Mouse (Mus musculus): ENCODE measurements around the gene Rinl. TPM values are rescaled to one million over a fixed set of nuclear protein-coding genes. Genes with fewer than 3 reads are reported as not detected.
A peak's percentile ranks its signal among the peaks of the same experiment; 100 is the strongest.

Gene Rinl
- total RNA-seq, 2 experiments from 2014 or later, result 2.7 to 3.1 TPM

GRCm38 (mm10) chr7:28812436-28812835 is 23.7 kb downstream of the Rinl start:
- intact Hi-C loops (cut with DNase I), result no loop called here
- peak overlapping the region; percentile 5; the same call in 1 of the 2 replicates for H3K27ac ChIP-seq
- TF ChIP-seq CTCF (IDR thresholded peaks at IDR 0.05), result no peak

GRCm38 (mm10) chr7:28812949-28813348 is 24.2 kb downstream of the Rinl start:
- no peak for DNase-seq (ENCODE audit: extremely low spot score in 1 of 2, low spot score in 2 of 2)
- H3K4me3 ChIP-seq, result peak overlapping the region; percentile 27; the same call in 1 of the 2 replicates
- intact Hi-C loops (cut with DNase I), result loop anchor here (1.0 kb wide), 1 partner anchor 8 kb away; no protein-coding TSS in a partner anchor
- TF ChIP-seq CTCF (IDR thresholded peaks at IDR 0.05), result peak; percentile 36
- no peak overlapping the region for H3K27ac ChIP-seq

More at GRCm38 (mm10) chr7:28812436-28812835, 23.7 kb downstream of the Rinl start:
- H3K4me3 ChIP-seq, result peak overlapping the region; percentile 91
- DNase-seq (ENCODE audit: extremely low spot score in 1 of 2, low spot score in 2 of 2), result no peak

- TF ChIP-seq CTCF (IDR thresholded peaks at IDR 0.05), result no peak
- no peak for DNase-seq (ENCODE audit: extremely low spot score in 1 of 2, low spot score in 2 of 2)
- intact Hi-C loops (cut with DNase I), result no loop called here
- no peak overlapping the region for H3K4me3 ChIP-seq
- H3K27ac ChIP-seq, result no peak overlapping the region
Observed at GRCm38 (mm10) chr7:28814306-28815034, 25.7 kb downstream of the Rinl start.

GRCm38 (mm10) chr7:28815230-28815629 is 26.5 kb downstream of the Rinl start:
- TF ChIP-seq CTCF (IDR thresholded peaks at IDR 0.05), result no peak
- intact Hi-C loops (cut with DNase I), result no loop called here
- Histone ChIP-seq H3K27ac (no peak overlapping the region), H3K4me3 (no peak overlapping the region)
- no peak for DNase-seq (ENCODE audit: extremely low spot score in 1 of 2, low spot score in 2 of 2)

GRCm38 (mm10) chr7:28816201-28816600 is 27.4 kb downstream of the Rinl start:
- DNase-seq (ENCODE audit: extremely low spot score in 1 of 2, low spot score in 2 of 2), result no peak
- intact Hi-C loops (cut with DNase I), result no loop called here
- H3K27ac ChIP-seq, result no peak overlapping the region

GRCm38 (mm10) chr7:28816920-28817319 is 28.2 kb downstream of the Rinl start:
- DNase-seq (ENCODE audit: extremely low spot score in 1 of 2, low spot score in 2 of 2), result no peak
- TF ChIP-seq CTCF (IDR thresholded peaks at IDR 0.05), result no peak
- Histone ChIP-seq H3K27ac (no peak overlapping the region; the same call in 1 of the 2 replicates), H3K4me3 (no peak overlapping the region)
- intact Hi-C loops (cut with DNase I), result no loop called here

More at GRCm38 (mm10) chr7:28816201-28816600, 27.4 kb downstream of the Rinl start:
- no peak overlapping the region for H3K4me3 ChIP-seq
- TF ChIP-seq CTCF (IDR thresholded peaks at IDR 0.05), result no peak

- no peak for DNase-seq (ENCODE audit: extremely low spot score in 1 of 2, low spot score in 2 of 2)
- TF ChIP-seq CTCF (IDR thresholded peaks at IDR 0.05), result no peak
- Histone ChIP-seq H3K4me3 (no peak overlapping the region), H3K27ac (no peak overlapping the region)
- intact Hi-C loops (cut with DNase I), result no loop called here
Observed at GRCm38 (mm10) chr7:28817524-28817923, 28.8 kb downstream of the Rinl start.

GRCm38 (mm10) chr7:28817957-28818356 is 29.2 kb downstream of the Rinl start:
- Histone ChIP-seq H3K27ac (no peak overlapping the region), H3K4me3 (no peak overlapping the region)
- DNase-seq (ENCODE audit: extremely low spot score in 1 of 2, low spot score in 2 of 2), result no peak
- TF ChIP-seq CTCF (IDR thresholded peaks at IDR 0.05), result no peak
- intact Hi-C loops (cut with DNase I), result no loop called here

- TF ChIP-seq CTCF (IDR thresholded peaks at IDR 0.05), result no peak
- Histone ChIP-seq H3K4me3 (no peak overlapping the region), H3K27ac (no peak overlapping the region)
- DNase-seq (ENCODE audit: extremely low spot score in 1 of 2, low spot score in 2 of 2), result no peak
- intact Hi-C loops (cut with DNase I), result no loop called here
Observed at GRCm38 (mm10) chr7:28818436-28818835, 29.7 kb downstream of the Rinl start.

GRCm38 (mm10) chr7:28818861-28819452 is 30.2 kb downstream of the Rinl start:
- no peak overlapping the region for H3K27ac ChIP-seq
- H3K4me3 ChIP-seq, result no peak overlapping the region
- TF ChIP-seq CTCF (IDR thresholded peaks at IDR 0.05), result no peak
- DNase-seq (ENCODE audit: extremely low spot score in 1 of 2, low spot score in 2 of 2), result no peak
- intact Hi-C loops (cut with DNase I), result no loop called here

- Histone ChIP-seq H3K4me3 (no peak overlapping the region), H3K27ac (no peak overlapping the region)
- TF ChIP-seq CTCF (IDR thresholded peaks at IDR 0.05), result no peak
- intact Hi-C loops (cut with DNase I), result no loop called here
- no peak for DNase-seq (ENCODE audit: extremely low spot score in 1 of 2, low spot score in 2 of 2)
Observed at GRCm38 (mm10) chr7:28819571-28819970, 30.8 kb downstream of the Rinl start.
